Mouse (Mus musculus): ENCODE measurements around the gene Hnrnpul1. TPM values are rescaled to one million over a fixed set of nuclear protein-coding genes. Genes with fewer than 3 reads are reported as not detected.

Hnrnpul1 gene
- polyA plus RNA-seq, 1 experiment from 2014 or later, result 83.8 TPM

DNA sequence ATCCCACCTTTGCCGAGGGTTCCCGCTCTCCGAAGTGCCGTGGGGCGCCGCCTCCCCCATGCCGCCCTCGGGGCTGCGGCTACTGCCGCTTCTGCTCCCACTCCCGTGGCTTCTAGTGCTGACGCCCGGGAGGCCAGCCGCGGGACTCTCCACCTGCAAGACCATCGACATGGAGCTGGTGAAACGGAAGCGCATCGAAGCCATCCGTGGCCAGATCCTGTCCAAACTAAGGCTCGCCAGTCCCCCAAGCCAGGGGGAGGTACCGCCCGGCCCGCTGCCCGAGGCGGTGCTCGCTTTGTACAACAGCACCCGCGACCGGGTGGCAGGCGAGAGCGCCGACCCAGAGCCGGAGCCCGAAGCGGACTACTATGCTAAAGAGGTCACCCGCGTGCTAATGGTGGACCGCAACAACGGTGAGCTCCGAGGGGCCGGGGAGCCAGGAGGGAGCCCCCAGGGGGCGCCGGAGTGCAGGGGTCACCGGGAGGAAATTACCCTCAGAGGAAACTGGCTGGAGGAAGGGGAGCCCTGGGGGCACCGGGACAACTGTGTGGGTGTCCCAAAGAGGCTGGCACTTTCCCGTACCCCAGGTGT lies 66.7 kb downstream of the Hnrnpul1 start:
- H3K4me2 ChIP-seq (ENCODE audit: low read depth, low read length, severe bottlenecking), result peak overlapping the region; percentile 78
- peaks cover 20% of the 10 kb centered on the region for H3K4me1 ChIP-seq (replicated peaks; ENCODE audit: control insufficient read depth, insufficient read depth, low read length)
- peak; percentile 72 for DNase-seq (ENCODE audit: low spot score)
- H3K27me3 ChIP-seq (ENCODE audit: control insufficient read depth, insufficient read depth, low read length), result peaks cover 50% of the 10 kb centered on the region
- no peak overlapping the region for H3K27ac ChIP-seq (ENCODE audit: low read depth, low read length)
- H3K9me3 ChIP-seq (ENCODE audit: control insufficient read depth, low read length), result no peaks in the 10 kb centered on the region
- H3K9ac ChIP-seq (ENCODE audit: low read length), result peak overlapping the region; percentile 45
- under 1% methylated on average over 47 of the region's 47 CpGs for WGBS
- ATAC-seq (replicated peaks; ENCODE audit: low FRiP score), result 0 out of 2 replicates have a peak, but pooled peaks have one; percentile 18
- peak overlapping the region; percentile 45 for H3K4me3 ChIP-seq (ENCODE audit: low read depth, low read length)
- H3K36me3 ChIP-seq (ENCODE audit: control insufficient read depth, insufficient read depth, low read length), result no peaks in the 10 kb centered on the region

DNA sequence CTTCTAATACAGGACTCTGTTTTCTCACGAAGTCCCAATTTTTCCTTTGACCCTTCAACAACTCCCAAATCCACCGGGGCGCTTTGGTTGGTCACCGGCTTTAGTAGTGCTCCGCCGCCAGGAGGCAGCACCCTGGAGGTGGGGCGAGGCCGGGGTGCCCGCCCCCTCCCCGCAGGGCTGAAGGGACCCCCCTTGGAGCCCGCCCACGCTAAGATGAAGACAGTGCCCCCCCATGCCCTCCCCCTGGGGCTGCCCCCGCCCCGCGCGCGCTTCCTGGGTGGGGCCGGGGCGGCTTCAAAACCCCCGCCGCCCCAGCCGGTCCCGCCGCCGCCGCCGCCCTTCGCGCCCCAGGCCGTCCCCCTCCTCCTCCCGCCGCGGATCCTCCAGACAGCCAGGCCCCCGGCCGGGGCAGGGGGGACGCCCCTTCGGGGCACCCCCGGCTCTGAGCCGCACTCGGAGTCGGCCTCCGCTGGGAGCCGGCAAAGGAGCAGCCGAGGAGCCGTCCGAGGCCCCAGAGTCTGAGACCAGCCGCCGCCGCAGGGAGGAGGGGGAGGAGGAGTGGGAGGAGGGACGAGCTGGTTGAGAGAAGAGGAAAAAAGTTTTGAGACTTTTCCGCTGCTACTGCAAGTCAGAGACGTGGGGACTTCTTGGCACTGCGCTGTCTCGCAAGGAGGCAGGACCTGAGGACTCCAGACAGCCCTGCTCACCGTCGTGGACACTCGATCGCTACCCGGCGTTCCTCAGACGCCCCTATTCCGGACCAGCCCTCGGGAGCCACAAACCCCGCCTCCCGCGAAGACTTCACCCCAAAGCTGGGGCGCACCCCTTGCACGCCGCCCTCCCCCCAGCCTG lies 67.7 kb downstream of the Hnrnpul1 start, which contains the start of gene Tgfb1:
Gene Tgfb1, plus strand, starts transcription at position 323 of the 852 bp plus-strand sequence.
- peaks cover 20% of the 10 kb centered on the region for H3K4me1 ChIP-seq (replicated peaks; ENCODE audit: control insufficient read depth, insufficient read depth, low read length)
- DNase-seq (ENCODE audit: low spot score), result peak; percentile 82
- no peak within 1 kb of the TSS for H3K27ac ChIP-seq (ENCODE audit: low read depth, low read length)

DNA sequence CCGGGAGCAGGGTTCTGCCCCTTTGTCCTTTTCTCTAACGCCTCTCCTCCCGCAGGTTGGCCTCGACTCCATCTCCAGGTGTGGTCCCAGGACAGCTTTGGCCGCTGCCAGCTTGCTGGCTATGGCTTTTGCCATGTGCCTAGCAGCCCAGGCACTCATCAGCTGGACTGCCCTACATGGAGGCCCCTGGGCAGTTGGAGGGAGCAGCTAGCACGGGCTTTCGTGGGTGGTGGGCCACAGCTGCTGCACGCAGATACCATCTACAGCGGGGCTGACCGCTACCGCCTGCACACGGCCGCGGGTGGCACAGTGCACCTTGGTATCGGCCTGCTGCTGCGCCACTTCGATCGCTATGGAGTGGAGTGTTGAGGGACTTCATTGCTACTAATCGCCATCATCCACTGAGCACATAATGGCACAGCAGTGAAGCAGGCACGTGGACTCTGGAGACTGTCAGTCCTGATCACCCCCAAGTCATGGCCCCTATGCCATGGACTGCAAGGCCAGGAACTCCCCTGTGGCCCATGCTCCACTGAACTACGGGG lies 68.6 kb downstream of the Hnrnpul1 start:
- H3K9ac ChIP-seq (ENCODE audit: low read length), result no peak overlapping the region
- WGBS, result 69% methylated on average over 21 of the region's 21 CpGs
- ATAC-seq (replicated peaks; ENCODE audit: low FRiP score), result no peak
- no peak overlapping the region for H3K27ac ChIP-seq (ENCODE audit: low read depth, low read length)
- H3K27me3 ChIP-seq (ENCODE audit: control insufficient read depth, insufficient read depth, low read length), result peaks cover 50% of the 10 kb centered on the region
- DNase-seq (ENCODE audit: low spot score), result no peak
- H3K4me3 ChIP-seq (ENCODE audit: low read depth, low read length), result no peak overlapping the region
- H3K4me2 ChIP-seq (ENCODE audit: low read depth, low read length, severe bottlenecking), result no peak overlapping the region; the same call in 1 of the 2 replicates
- no peaks in the 10 kb centered on the region for H3K9me3 ChIP-seq (ENCODE audit: control insufficient read depth, low read length)
- peaks cover 20% of the 10 kb centered on the region for H3K4me1 ChIP-seq (replicated peaks; ENCODE audit: control insufficient read depth, insufficient read depth, low read length)
- no peaks in the 10 kb centered on the region for H3K36me3 ChIP-seq (ENCODE audit: control insufficient read depth, insufficient read depth, low read length)

More for the DNA sequence above, 67.7 kb downstream of the Hnrnpul1 start, which contains the start of gene Tgfb1:
- peak within 1 kb of the TSS; percentile 78 for H3K4me2 ChIP-seq (ENCODE audit: low read depth, low read length, severe bottlenecking)
- ATAC-seq (replicated peaks; ENCODE audit: low FRiP score), result peak; percentile 49
- H3K36me3 ChIP-seq (ENCODE audit: control insufficient read depth, insufficient read depth, low read length), result no peaks in the 10 kb centered on the region
- H3K9me3 ChIP-seq (ENCODE audit: control insufficient read depth, low read length), result no peaks in the 10 kb centered on the region
- H3K27me3 ChIP-seq (ENCODE audit: control insufficient read depth, insufficient read depth, low read length), result peaks cover 50% of the 10 kb centered on the region
- H3K4me3 ChIP-seq (ENCODE audit: low read depth, low read length), result peak within 1 kb of the TSS; percentile 45
- H3K9ac ChIP-seq (ENCODE audit: low read length), result peak within 1 kb of the TSS; percentile 47
- under 1% methylated on average over 58 of the region's 69 CpGs for WGBS

- no peak overlapping the region for H3K27ac ChIP-seq (ENCODE audit: low read depth, low read length)
- H3K9me3 ChIP-seq (ENCODE audit: control insufficient read depth, low read length), result no peaks in the 10 kb centered on the region
- no peak overlapping the region for H3K4me3 ChIP-seq (ENCODE audit: low read depth, low read length)
- DNase-seq (ENCODE audit: low spot score), result no peak
- no peak overlapping the region for H3K9ac ChIP-seq (ENCODE audit: low read length)
- WGBS, result 89% methylated on average over 6 of the region's 6 CpGs
- no peak for ATAC-seq (replicated peaks; ENCODE audit: low FRiP score)
- H3K36me3 ChIP-seq (ENCODE audit: control insufficient read depth, insufficient read depth, low read length), result no peaks in the 10 kb centered on the region
- peaks cover 20% of the 10 kb centered on the region for H3K4me1 ChIP-seq (replicated peaks; ENCODE audit: control insufficient read depth, insufficient read depth, low read length)
- peaks cover 40% of the 10 kb centered on the region for H3K27me3 ChIP-seq (ENCODE audit: control insufficient read depth, insufficient read depth, low read length)
- no peak overlapping the region for H3K4me2 ChIP-seq (ENCODE audit: low read depth, low read length, severe bottlenecking)
Measured at GRCm38 (mm10) chr7:25684659-25685058, 69.9 kb downstream of the Hnrnpul1 start.

DNA sequence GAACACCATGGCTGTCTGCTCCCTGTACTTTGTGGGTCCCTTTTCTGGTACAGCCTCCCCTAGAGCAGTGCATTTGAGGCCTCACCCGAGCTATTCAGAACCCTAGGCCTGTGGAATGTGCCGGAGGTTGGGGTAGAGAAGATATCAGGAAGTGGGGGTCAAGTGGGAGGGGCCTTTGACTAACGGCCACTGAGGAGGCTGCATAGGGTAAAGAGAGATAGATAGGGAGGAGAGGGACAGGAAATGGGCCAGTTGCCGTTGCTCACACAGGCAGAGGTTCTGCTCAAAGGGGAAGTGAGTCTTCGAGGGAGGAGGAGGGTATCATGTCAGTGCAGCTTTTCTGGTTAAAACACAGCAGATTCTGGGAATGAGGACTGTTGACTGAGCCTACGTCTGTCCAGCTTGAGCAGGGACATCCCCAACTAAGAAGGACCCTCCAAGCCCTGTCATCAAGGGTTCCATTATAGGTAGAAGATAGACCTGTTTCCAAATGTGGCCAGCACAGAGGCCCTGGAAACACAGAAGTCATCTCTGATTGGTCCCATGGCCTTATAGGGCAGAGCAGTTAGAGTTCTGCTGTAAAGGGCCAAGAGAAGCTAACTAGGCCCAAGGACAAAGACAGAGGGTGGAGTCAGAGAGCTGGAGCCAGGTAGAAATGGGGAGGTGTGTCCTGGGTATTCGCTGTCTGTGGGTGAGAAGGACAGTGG lies 70.9 kb downstream of the Hnrnpul1 start:
- DNase-seq (ENCODE audit: low spot score), result no peak
- WGBS, result 66% methylated on average over 7 of the region's 7 CpGs
- H3K36me3 ChIP-seq (ENCODE audit: control insufficient read depth, insufficient read depth, low read length), result no peaks in the 10 kb centered on the region
- no peak overlapping the region for H3K4me3 ChIP-seq (ENCODE audit: low read depth, low read length)
- peaks cover 14% of the 10 kb centered on the region for H3K4me1 ChIP-seq (replicated peaks; ENCODE audit: control insufficient read depth, insufficient read depth, low read length)
- no peaks in the 10 kb centered on the region for H3K9me3 ChIP-seq (ENCODE audit: control insufficient read depth, low read length)
- no peak overlapping the region for H3K27ac ChIP-seq (ENCODE audit: low read depth, low read length)
- H3K9ac ChIP-seq (ENCODE audit: low read length), result no peak overlapping the region
- no peak overlapping the region for H3K4me2 ChIP-seq (ENCODE audit: low read depth, low read length, severe bottlenecking)
- ATAC-seq (replicated peaks; ENCODE audit: low FRiP score), result no peak
- peaks cover 30% of the 10 kb centered on the region for H3K27me3 ChIP-seq (ENCODE audit: control insufficient read depth, insufficient read depth, low read length)

DNA sequence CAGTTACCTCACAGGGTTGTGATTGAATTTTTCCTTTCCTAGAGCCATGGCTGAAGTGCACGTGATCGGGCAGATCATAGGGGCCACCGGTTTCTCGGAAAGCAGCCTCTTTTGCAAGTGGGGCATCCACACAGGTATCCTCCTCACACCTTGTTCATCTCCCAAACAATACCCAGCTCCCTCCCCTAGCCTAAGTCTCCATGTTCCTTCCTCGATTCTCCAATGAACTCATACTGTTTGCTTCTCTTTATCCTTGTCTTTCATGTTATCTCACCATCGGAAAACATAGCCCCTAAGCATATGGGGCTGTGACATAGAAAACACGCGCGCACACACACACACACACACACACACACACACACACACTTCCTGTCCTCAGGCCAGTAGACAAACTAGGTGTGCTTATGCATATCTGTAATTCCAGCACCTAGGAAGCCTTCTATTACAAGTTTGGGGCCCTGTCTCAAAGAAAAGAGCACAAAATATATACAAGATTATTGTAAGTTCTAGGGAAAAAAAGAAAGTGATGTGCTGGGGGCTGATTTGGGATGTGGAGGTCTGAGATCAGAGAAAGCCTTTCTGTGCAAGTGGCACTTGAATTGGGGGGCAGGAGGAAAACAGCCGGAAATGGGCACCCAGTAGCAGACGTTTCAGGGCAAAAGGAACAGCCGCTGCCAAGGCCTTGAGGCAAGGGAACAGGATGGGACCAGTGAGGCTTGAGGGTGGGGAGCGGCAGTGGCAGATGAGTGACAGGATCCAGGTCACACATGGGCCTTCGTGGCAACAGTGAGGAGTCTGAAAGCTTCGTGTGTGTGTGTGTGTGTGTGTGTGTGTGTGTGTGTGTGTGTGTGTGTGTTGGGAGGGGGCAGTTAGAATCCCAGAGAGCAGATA lies 73.0 kb downstream of the Hnrnpul1 start:
- DNase-seq (ENCODE audit: low spot score) (no peak), ATAC-seq (replicated peaks; ENCODE audit: low FRiP score) (no peak)
- H3K4me3 ChIP-seq (ENCODE audit: low read depth, low read length), result peak overlapping the region; percentile 59; the same call in 1 of the 2 replicates
- H3K9ac ChIP-seq (ENCODE audit: low read length), result no peak overlapping the region
- H3K4me1 ChIP-seq (replicated peaks; ENCODE audit: control insufficient read depth, insufficient read depth, low read length), result no peaks in the 10 kb centered on the region
- WGBS, result 67% methylated on average over 15 of the region's 15 CpGs
- no peaks in the 10 kb centered on the region for H3K36me3 ChIP-seq (ENCODE audit: control insufficient read depth, insufficient read depth, low read length)
- H3K4me2 ChIP-seq (ENCODE audit: low read depth, low read length, severe bottlenecking), result peak overlapping the region; percentile 59; the same call in 1 of the 2 replicates
- no peaks in the 10 kb centered on the region for H3K9me3 ChIP-seq (ENCODE audit: control insufficient read depth, low read length)
- no peak overlapping the region for H3K27ac ChIP-seq (ENCODE audit: low read depth, low read length)
- peaks cover 9% of the 10 kb centered on the region for H3K27me3 ChIP-seq (ENCODE audit: control insufficient read depth, insufficient read depth, low read length)

- H3K4me2 ChIP-seq (ENCODE audit: low read depth, low read length, severe bottlenecking), result peak within 1 kb of the TSS; percentile 59
- H3K4me3 ChIP-seq (ENCODE audit: low read depth, low read length), result peak within 1 kb of the TSS; percentile 59
- peak within 1 kb of the TSS; percentile 89 for H3K27ac ChIP-seq (ENCODE audit: low read depth, low read length)
- no peaks in the 10 kb centered on the region for H3K9me3 ChIP-seq (ENCODE audit: control insufficient read depth, low read length)
- peak within 1 kb of the TSS; percentile 73 for H3K9ac ChIP-seq (ENCODE audit: low read length)
- ATAC-seq (replicated peaks; ENCODE audit: low FRiP score), result peak; percentile 97
- under 1% methylated on average over 46 of the region's 46 CpGs for whole genome bisulfite sequencing
- no peaks in the 10 kb centered on the region for H3K36me3 ChIP-seq (ENCODE audit: control insufficient read depth, insufficient read depth, low read length)
- peak; percentile 96 for DNase-seq (ENCODE audit: low spot score)
- no peaks in the 10 kb centered on the region for H3K4me1 ChIP-seq (replicated peaks; ENCODE audit: control insufficient read depth, insufficient read depth, low read length)
- H3K27me3 ChIP-seq (ENCODE audit: control insufficient read depth, insufficient read depth, low read length), result peaks cover under 1% of the 10 kb centered on the region; the same call in 1 of the 2 replicates
Measured at GRCm38 (mm10) chr7:25680514-25681258, 73.9 kb downstream of the Hnrnpul1 start, which contains the start of gene B9d2. Gene B9d2, plus strand, starts transcription at chr7:25680780.

Data from forebrain, embryonic 11.5 days (tissue).